Mouse (Mus musculus) small intestine, adult 2 months (tissue): Measurements from ENCODE around the gene Khdrbs1.

Experiments used
- CTCF ChIP-seq: fragments of 200-500 bp; IDR thresholded peaks from 2 replicates; pipeline ENCODE4 v1.5.1; 2012; ENCODE audit warnings: low read depth, mild to moderate bottlenecking, control low read depth, inconsistent platforms, low read length, moderate library complexity, mixed read lengths; ENCODE audit not compliant: insufficient replicate concordance, insufficient read length; ENCODE audit errors: extremely low read depth
- POLR2A ChIP-seq: fragments of 200-500 bp; IDR thresholded peaks from 2 replicates; pipeline ENCODE4 v1.6.1; 2012; ENCODE audit warnings: low read depth, mild to moderate bottlenecking, control low read depth, inconsistent platforms, low read length, moderate library complexity

DNA sequence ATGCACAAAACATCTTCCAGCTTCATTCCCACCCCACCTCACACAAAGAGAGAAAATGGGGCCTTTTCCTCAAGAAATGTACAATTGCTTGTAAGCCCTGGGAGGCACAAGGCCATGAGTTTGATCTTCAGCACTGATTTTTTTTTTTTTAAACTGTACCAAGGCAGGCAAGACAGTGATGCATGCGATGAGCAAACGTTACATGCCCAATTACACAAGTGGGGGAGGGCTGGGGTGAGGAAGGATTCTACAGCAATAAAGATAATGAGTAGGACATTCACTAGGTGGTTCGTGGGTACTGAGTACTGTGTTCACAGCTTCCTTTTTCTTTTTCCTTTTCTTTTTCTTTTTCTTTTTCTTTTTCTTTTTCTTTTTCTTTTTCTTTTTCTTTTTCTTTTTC, 48.4 kb upstream of the Khdrbs1 start:
- TF ChIP-seq CTCF (no peak), POLR2A (no peak)
